Mouse (Mus musculus) erythroblast, embryonic 14.5 days (primary cell): ENCODE results near the gene Rnaseh2a. TPM values are rescaled to one million over a fixed set of nuclear protein-coding genes. Genes with fewer than 3 reads are reported as not detected.

Experiments used
- H3K27me3 ChIP-seq: 2 replicates; pipeline ENCODE4 v1.6.1; 2012; ENCODE audit warnings: inconsistent platforms; ENCODE audit not compliant: control insufficient read depth
- H3K36me3 ChIP-seq: 2 replicates; pipeline ENCODE4 v1.6.1; 2012; ENCODE audit warnings: mild to moderate bottlenecking, inconsistent platforms; ENCODE audit not compliant: control insufficient read depth
- H3K4me1 ChIP-seq: 2 replicates; pipeline ENCODE4 v1.6.1; 2012; ENCODE audit warnings: inconsistent platforms; ENCODE audit not compliant: control insufficient read depth
- H3K4me3 ChIP-seq: replicated peaks from 2 replicates; pipeline ENCODE3; 2012; ENCODE audit warnings: moderate library complexity, mild to moderate bottlenecking, inconsistent platforms
- H3K9me3 ChIP-seq: 2 replicates; pipeline ENCODE4 v1.6.1; 2012; ENCODE audit warnings: low read length, inconsistent platforms, mixed read lengths; ENCODE audit not compliant: control insufficient read depth
- GATA1 ChIP-seq: IDR thresholded peaks from 2 replicates; pipeline ENCODE4 v1.6.1; 2012; ENCODE audit warnings: low read length, inconsistent platforms, mixed read lengths
- TAL1 ChIP-seq: IDR thresholded peaks from 3 replicates; pipeline ENCODE4 v1.6.1; 2012; ENCODE audit warnings: low read length, inconsistent platforms, mixed read lengths
- polyA plus RNA-seq: library from polyadenylated mRNA; stranded (reverse); fragments of >175 nt; gene quantifications from 2 replicates; pipeline ENCODE4 v1.2.3, GENCODE M21; 2012

Rnaseh2a gene
- polyA plus RNA-seq, 1 experiment = 162 TPM

GRCm38 (mm10) chr8:84930582-84930981 is 39.0 kb downstream of the Rnaseh2a start:
- Histone ChIP-seq H3K36me3 (no peaks in the 10 kb centered on the region), H3K27me3 (peaks cover 86% of the 10 kb centered on the region), H3K9me3 (no peaks in the 10 kb centered on the region; the same call in 1 of the 2 replicates), H3K4me3 (no peak overlapping the region), H3K4me1 (peaks cover 19% of the 10 kb centered on the region)
- TF ChIP-seq TAL1 (no peak), GATA1 (no peak)

GRCm38 (mm10) chr8:84928456-84929306 is 40.9 kb downstream of the Rnaseh2a start:
- Histone ChIP-seq H3K4me3 (no peak overlapping the region), H3K9me3 (no peaks in the 10 kb centered on the region; the same call in 1 of the 2 replicates), H3K4me1 (peaks cover 10% of the 10 kb centered on the region), H3K36me3 (no peaks in the 10 kb centered on the region), H3K27me3 (peaks cover 75% of the 10 kb centered on the region)
- TF ChIP-seq GATA1 = no peak
- TF ChIP-seq TAL1 = no peak

- Histone ChIP-seq H3K4me1 (peaks cover 10% of the 10 kb centered on the region), H3K36me3 (no peaks in the 10 kb centered on the region), H3K9me3 (no peaks in the 10 kb centered on the region; the same call in 1 of the 2 replicates), H3K4me3 (no peak overlapping the region), H3K27me3 (peaks cover 68% of the 10 kb centered on the region)
- TF ChIP-seq GATA1 (no peak), TAL1 (no peak)
Measured at GRCm38 (mm10) chr8:84927513-84927912, 42.1 kb downstream of the Rnaseh2a start.

GRCm38 (mm10) chr8:84925557-84925956 is 44.0 kb downstream of the Rnaseh2a start:
- Histone ChIP-seq H3K4me3 (no peak overlapping the region), H3K9me3 (no peaks in the 10 kb centered on the region; the same call in 1 of the 2 replicates), H3K27me3 (peaks cover 50% of the 10 kb centered on the region), H3K36me3 (peaks cover 1% of the 10 kb centered on the region), H3K4me1 (peaks cover 10% of the 10 kb centered on the region)
- no peak for TF ChIP-seq TAL1
- TF ChIP-seq GATA1 = no peak

GRCm38 (mm10) chr8:84921596-84921995 is 48.0 kb downstream of the Rnaseh2a start:
- Histone ChIP-seq H3K4me1 (peaks cover 4% of the 10 kb centered on the region), H3K4me3 (no peak overlapping the region), H3K36me3 (peaks cover 6% of the 10 kb centered on the region), H3K27me3 (peaks cover 32% of the 10 kb centered on the region), H3K9me3 (no peaks in the 10 kb centered on the region)
- no peak for TF ChIP-seq TAL1
- TF ChIP-seq GATA1 = no peak

- no peaks in the 10 kb centered on the region for H3K9me3 ChIP-seq
- H3K36me3 ChIP-seq = peaks cover 16% of the 10 kb centered on the region
- H3K27me3 ChIP-seq = peaks cover 19% of the 10 kb centered on the region
- no peak overlapping the region for H3K4me3 ChIP-seq
- TF ChIP-seq TAL1 = no peak
- no peak for TF ChIP-seq GATA1
- peaks cover 31% of the 10 kb centered on the region for H3K4me1 ChIP-seq
Measured at GRCm38 (mm10) chr8:84918646-84919045, 50.9 kb downstream of the Rnaseh2a start.

- H3K27me3 ChIP-seq = peaks cover 21% of the 10 kb centered on the region
Measured at GRCm38 (mm10) chr8:84917781-84918180, 51.8 kb downstream of the Rnaseh2a start.

GRCm38 (mm10) chr8:84915269-84915668 is 54.3 kb downstream of the Rnaseh2a start:
- H3K4me3 ChIP-seq = no peak overlapping the region
- TF ChIP-seq TAL1 (no peak), GATA1 (no peak)
- H3K4me1 ChIP-seq = peaks cover 59% of the 10 kb centered on the region
- H3K9me3 ChIP-seq = no peaks in the 10 kb centered on the region
- peaks cover 33% of the 10 kb centered on the region for H3K27me3 ChIP-seq
- peaks cover 33% of the 10 kb centered on the region for H3K36me3 ChIP-seq

More at GRCm38 (mm10) chr8:84917781-84918180, 51.8 kb downstream of the Rnaseh2a start:
- peaks cover 16% of the 10 kb centered on the region for H3K36me3 ChIP-seq
- no peaks in the 10 kb centered on the region for H3K9me3 ChIP-seq
- no peak for TF ChIP-seq TAL1
- no peak for TF ChIP-seq GATA1
- H3K4me3 ChIP-seq = no peak overlapping the region
- H3K4me1 ChIP-seq = peaks cover 40% of the 10 kb centered on the region

- peaks cover 72% of the 10 kb centered on the region for H3K4me1 ChIP-seq
- TF ChIP-seq GATA1 (no peak), TAL1 (no peak)
Measured at GRCm38 (mm10) chr8:84913960-84914359, 55.6 kb downstream of the Rnaseh2a start.

More at GRCm38 (mm10) chr8:84913960-84914359, 55.6 kb downstream of the Rnaseh2a start:
- H3K4me3 ChIP-seq = peak overlapping the region; percentile 75
- peaks cover 42% of the 10 kb centered on the region for H3K36me3 ChIP-seq
- no peaks in the 10 kb centered on the region for H3K9me3 ChIP-seq
- H3K27me3 ChIP-seq = peaks cover 33% of the 10 kb centered on the region
